Mouse (Mus musculus): ENCODE data around the gene Cdc42bpb.

GRCm38 (mm10) chr12:111320549-111320948, 57.0 kb downstream of the Cdc42bpb start:
- TF ChIP-seq POLR2A (IDR thresholded peaks at IDR 0.05; ENCODE audit: borderline replicate concordance, extremely low read depth, low read depth, low read length) = no peak
- TF ChIP-seq CTCF (IDR thresholded peaks at IDR 0.05; ENCODE audit: insufficient read depth, low read length) = no peak
